Mouse (Mus musculus) myocyte (in vitro differentiated cells): ENCODE results near the gene Fam122a.

ENCODE experiments used
- CEBPB ChIP-seq: IDR thresholded peaks from 2 replicates; pipeline ENCODE4 v1.6.1; 2011; ENCODE audit warnings: mild to moderate bottlenecking, moderate library complexity; ENCODE audit not compliant: poor library complexity, insufficient read depth, severe bottlenecking
- E2F4 ChIP-seq: IDR thresholded peaks from one replicate; pipeline ENCODE4 v1.6.1; 2011; ENCODE audit warnings: mild to moderate bottlenecking, control low read depth, moderate library complexity; ENCODE audit not compliant: insufficient read depth
- TCF3 ChIP-seq: IDR thresholded peaks from one replicate; pipeline ENCODE4 v1.6.1; 2011; ENCODE audit warnings: low read depth, control low read depth; ENCODE audit not compliant: insufficient read length

GRCm38 (mm10) chr19:24472512-24472911, 4.6 kb downstream of the Fam122a start:
- TF ChIP-seq CEBPB (no peak), TCF3 (no peak), E2F4 (no peak)
